Mouse (Mus musculus): ENCODE measurements at regions not wholly inside any gene's neighbourhood (a gene's known extent, or its start where the extent isn't known, plus 50 kb on each side); places are given as distances from the start of the nearest gene placed in this dataset.
A peak's percentile ranks its signal among the peaks of the same experiment; 100 is the strongest.

DNA sequence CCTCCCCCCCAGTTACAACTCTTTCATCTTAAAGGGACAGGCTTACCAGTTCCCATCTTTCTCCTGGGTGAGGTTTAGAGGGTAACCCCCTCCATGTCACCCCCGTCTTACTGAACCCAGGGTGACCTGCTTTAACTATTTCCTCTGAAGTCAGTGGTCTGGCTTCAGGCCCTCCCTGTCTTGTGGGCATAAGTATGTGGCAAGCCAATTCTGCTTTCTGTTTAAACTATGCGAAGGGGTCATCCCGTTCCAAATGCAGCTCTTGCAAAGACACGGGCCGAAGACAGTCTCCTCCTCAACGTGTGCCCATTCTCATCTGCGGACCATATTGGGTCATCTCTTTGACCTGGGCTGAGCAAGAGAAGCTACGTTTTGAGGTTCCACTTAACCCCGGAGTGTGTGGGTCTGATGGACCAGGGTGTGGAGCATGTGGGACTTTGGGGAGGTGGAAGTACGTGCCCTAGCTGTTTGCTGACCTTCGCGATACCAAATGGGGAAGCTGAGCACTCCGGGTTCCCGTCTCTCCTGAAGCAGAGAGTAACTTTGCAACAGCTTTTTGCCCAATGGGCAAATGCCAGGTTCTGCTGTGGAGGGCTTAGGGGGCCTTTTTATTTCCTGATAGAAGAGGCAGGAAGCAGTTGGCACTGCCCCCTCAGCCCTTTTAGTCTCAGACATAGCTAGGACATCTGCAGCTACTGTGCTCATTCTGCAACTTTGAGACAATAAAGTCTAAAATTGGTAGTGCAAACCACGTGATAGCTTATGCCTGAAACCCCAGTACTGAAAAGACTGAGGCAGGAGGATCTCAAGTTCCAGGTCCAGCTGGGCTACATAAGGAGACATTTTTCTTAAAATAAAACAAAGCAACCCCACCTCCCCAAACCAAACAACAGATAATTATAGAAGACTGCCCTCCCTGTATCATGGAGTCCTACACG lies 56.3 kb upstream of the Mdm1 start:
- Histone ChIP-seq H3K27ac (no peak overlapping the region), H3K4me1 (ENCODE audit: insufficient read depth, low read length) (no peaks in the 10 kb centered on the region; the same call in 1 of the 2 replicates), H3K9me3 (ENCODE audit: low read length) (no peaks in the 10 kb centered on the region), H3K4me2 (ENCODE audit: low read depth, low read length) (no peak overlapping the region), H3K4me3 (ENCODE audit: low read length) (no peak overlapping the region), H3K27me3 (ENCODE audit: insufficient read depth, low read length) (no peaks in the 10 kb centered on the region), H3K36me3 (ENCODE audit: insufficient read depth, low read length) (no peaks in the 10 kb centered on the region), H3K9ac (replicated peaks; ENCODE audit: low read length) (no peak overlapping the region)
- DNase-seq (ENCODE audit: low spot score) (no peak), ATAC-seq (no peak)
- TF ChIP-seq CTCF (IDR thresholded peaks at IDR 0.05; ENCODE audit: low read depth): no peak
- 91% methylated on average over 16 of the region's 16 CpGs for WGBS

DNA sequence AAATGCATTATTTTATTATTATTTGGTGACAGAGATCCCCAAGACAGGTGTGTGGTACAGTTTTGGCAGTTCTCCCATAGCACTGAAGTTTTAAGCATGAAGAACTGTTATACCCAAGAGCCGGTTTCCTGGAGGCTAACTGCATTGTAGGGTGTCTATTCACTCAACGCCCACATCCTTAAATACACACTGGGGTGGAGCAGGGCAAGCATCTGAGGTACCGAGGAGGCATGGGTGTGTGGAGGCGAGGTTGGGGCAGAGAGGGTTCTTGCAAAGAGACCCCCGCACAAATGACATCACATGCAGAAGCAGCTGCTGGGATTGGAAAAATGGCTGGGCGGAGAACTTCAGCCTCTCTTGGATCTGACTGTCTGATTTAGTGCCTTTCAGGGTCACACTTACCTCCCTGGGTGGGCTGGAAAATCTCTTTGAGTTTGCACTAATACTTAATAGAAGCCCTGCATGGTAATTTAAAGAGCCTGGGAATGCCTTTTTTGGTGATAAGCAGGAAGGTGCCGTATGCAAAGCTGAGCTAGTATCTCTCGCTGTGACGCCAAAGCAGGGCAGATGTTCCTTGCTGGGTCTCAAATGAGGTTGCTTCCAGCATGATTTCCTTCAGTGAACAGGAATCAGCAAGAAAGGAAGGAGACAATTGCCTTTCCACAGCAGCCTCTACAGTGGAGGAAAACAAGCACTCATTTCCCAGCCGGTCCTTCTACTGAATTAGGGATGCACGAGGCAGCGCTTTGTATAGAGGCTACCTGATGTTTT lies 53.9 kb upstream of the Mdm1 start:
- H3K4me1 ChIP-seq (ENCODE audit: insufficient read depth, low read length): no peaks in the 10 kb centered on the region; the same call in 1 of the 2 replicates
- H3K9me3 ChIP-seq (ENCODE audit: low read length): no peaks in the 10 kb centered on the region
- WGBS: 14% methylated on average over 12 of the region's 12 CpGs
- H3K27ac ChIP-seq: peak overlapping the region; percentile 56
- ATAC-seq: 0 out of 2 replicates have a peak, but pooled peaks have one; percentile 27
- H3K36me3 ChIP-seq (ENCODE audit: insufficient read depth, low read length): no peaks in the 10 kb centered on the region
- 0 out of 2 replicates have a peak overlapping the region, but pooled peaks have one; percentile 21 for H3K9ac ChIP-seq (replicated peaks; ENCODE audit: low read length)
- DNase-seq (ENCODE audit: low spot score): peak; percentile 57
- no peak for TF ChIP-seq CTCF (IDR thresholded peaks at IDR 0.05; ENCODE audit: low read depth)
- H3K27me3 ChIP-seq (ENCODE audit: insufficient read depth, low read length): no peaks in the 10 kb centered on the region
- peak overlapping the region; percentile 42 for H3K4me2 ChIP-seq (ENCODE audit: low read depth, low read length)
- H3K4me3 ChIP-seq (ENCODE audit: low read length): peak overlapping the region; percentile 1; the same call in 1 of the 2 replicates

- no peak for DNase-seq (ENCODE audit: low spot score)
- Histone ChIP-seq H3K4me3 (ENCODE audit: low read length) (no peak overlapping the region), H3K4me2 (ENCODE audit: low read depth, low read length) (no peak overlapping the region), H3K27me3 (ENCODE audit: insufficient read depth, low read length) (no peaks in the 10 kb centered on the region), H3K27ac (peak overlapping the region; percentile 56; the same call in 1 of the 2 replicates), H3K9ac (replicated peaks; ENCODE audit: low read length) (no peak overlapping the region), H3K4me1 (ENCODE audit: insufficient read depth, low read length) (no peaks in the 10 kb centered on the region; the same call in 1 of the 2 replicates), H3K9me3 (ENCODE audit: low read length) (no peaks in the 10 kb centered on the region), H3K36me3 (ENCODE audit: insufficient read depth, low read length) (no peaks in the 10 kb centered on the region)
- ATAC-seq: no peak
- 19% methylated on average over 2 of the region's 2 CpGs for WGBS
- TF ChIP-seq CTCF (IDR thresholded peaks at IDR 0.05; ENCODE audit: low read depth): no peak
Observed at GRCm38 (mm10) chr10:118088499-118088898, 53.1 kb upstream of the Mdm1 start.

GRCm38 (mm10) chr10:118089879-118090278 lies 51.7 kb upstream of the Mdm1 start:
- 86% methylated on average over 6 of the region's 6 CpGs for WGBS
- no peaks in the 10 kb centered on the region for H3K27me3 ChIP-seq (ENCODE audit: insufficient read depth, low read length)
- H3K4me2 ChIP-seq (ENCODE audit: low read depth, low read length): no peak overlapping the region
- no peak for TF ChIP-seq CTCF (IDR thresholded peaks at IDR 0.05; ENCODE audit: low read depth)
- no peaks in the 10 kb centered on the region; the same call in 1 of the 2 replicates for H3K4me1 ChIP-seq (ENCODE audit: insufficient read depth, low read length)
- DNase-seq (ENCODE audit: low spot score): no peak
- H3K9me3 ChIP-seq (ENCODE audit: low read length): no peaks in the 10 kb centered on the region
- no peak overlapping the region for H3K27ac ChIP-seq
- H3K4me3 ChIP-seq (ENCODE audit: low read length): no peak overlapping the region
- no peaks in the 10 kb centered on the region for H3K36me3 ChIP-seq (ENCODE audit: insufficient read depth, low read length)
- ATAC-seq: no peak
- no peak overlapping the region for H3K9ac ChIP-seq (replicated peaks; ENCODE audit: low read length)

GRCm38 (mm10) chr10:118091476-118091875 lies 50.1 kb upstream of the Mdm1 start:
- TF ChIP-seq CTCF (IDR thresholded peaks at IDR 0.05; ENCODE audit: low read depth): no peak
- H3K27ac ChIP-seq: no peak overlapping the region
- H3K4me1 ChIP-seq (ENCODE audit: insufficient read depth, low read length): no peaks in the 10 kb centered on the region; the same call in 1 of the 2 replicates
- 94% methylated on average over 12 of the region's 12 CpGs for WGBS
- no peaks in the 10 kb centered on the region for H3K36me3 ChIP-seq (ENCODE audit: insufficient read depth, low read length)
- ATAC-seq: no peak
- no peaks in the 10 kb centered on the region for H3K9me3 ChIP-seq (ENCODE audit: low read length)
- no peak for DNase-seq (ENCODE audit: low spot score)
- H3K4me2 ChIP-seq (ENCODE audit: low read depth, low read length): no peak overlapping the region
- H3K4me3 ChIP-seq (ENCODE audit: low read length): no peak overlapping the region
- no peaks in the 10 kb centered on the region for H3K27me3 ChIP-seq (ENCODE audit: insufficient read depth, low read length)
- no peak overlapping the region for H3K9ac ChIP-seq (replicated peaks; ENCODE audit: low read length)
